Mouse (Mus musculus) E14TG2a.4 (cell line): Measurements from ENCODE around the gene Gm4553.

ENCODE experiments used
- CTCF ChIP-seq: conservative IDR thresholded peaks from 2 replicates; pipeline ENCODE4 v1.5.1; 2014; ENCODE audit warnings: low read length
- NANOG ChIP-seq: IDR thresholded peaks from 2 replicates; pipeline ENCODE4 v1.6.1; 2014; ENCODE audit warnings: borderline replicate concordance, low read length, mixed read lengths

- TF ChIP-seq CTCF = no peak
- TF ChIP-seq NANOG = no peak
Measured at GRCm38 (mm10) chr7:142178685-142179084, 13.1 kb upstream of the Gm4553 start.
